25 mouse cellular contexts compared by ENCODE assay signal in genomic region chr1:72497609-72498008, GRCm38 (mm10). TPM values are rescaled to one million over a fixed set of nuclear protein-coding genes. Genes with fewer than 3 reads are reported as not detected.
DNase-seq lines count a peak whose midpoint lies in the region; ATAC-seq lines count a peak whose summit lies in the region.
"Had no signal": no experiment of that assay in that cellular context is flagged by ENCODE, and none has a peak within 500 bp of the region (broad histone marks: within the 10 kb centered on the region; RNA-seq: fewer than 3 reads in every experiment).

No protein-coding gene starts in this region.

- peak; percentile 75 for ATAC-seq in megakaryocyte progenitor cell, adult 5-6 weeks (replicated peaks; ENCODE audit: poor library complexity)
- no peak for ATAC-seq in kidney, embryonic 16.5 days (ENCODE audit: low FRiP score, low TSS enrichment)
- ATAC-seq: forebrain, embryonic 15.5 days; inflammation-experienced regulatory T-cells, adult 6 months; midbrain, embryonic 16.5 days had no signal

- intact Hi-C loops in heart, postnatal 10 days (cut with DNase I), result no loop called here

- no peak overlapping the region for H3K27ac ChIP-seq in kidney, embryonic 16.5 days (ENCODE audit: low read length)
- H3K27ac ChIP-seq: forebrain, embryonic 15.5 days; heart, adult 2 months; hindbrain, embryonic 13.5 days; limb, embryonic 13.5 days; liver, embryonic 13.5 days; midbrain, embryonic 10.5 days; stomach, embryonic 15.5 days had no signal

- H3K4me1 ChIP-seq in kidney, embryonic 16.5 days (ENCODE audit: insufficient read depth, low read length), result no peaks in the 10 kb centered on the region
- H3K4me1 ChIP-seq: forebrain, embryonic 15.5 days; hindbrain, embryonic 13.5 days; limb, embryonic 13.5 days; liver, embryonic 13.5 days; midbrain, embryonic 10.5 days; stomach, embryonic 15.5 days had no signal

- 91% methylated on average over 5 of the region's 5 CpGs for WGBS in kidney, embryonic 16.5 days

- no peaks in the 10 kb centered on the region for H3K27me3 ChIP-seq in kidney, embryonic 16.5 days (ENCODE audit: insufficient read depth, low read length)
- H3K27me3 ChIP-seq: CH12.LX; forebrain, embryonic 15.5 days; hindbrain, embryonic 13.5 days; limb, embryonic 13.5 days; liver, embryonic 13.5 days; stomach, embryonic 15.5 days had no signal

- DNase-seq in heart, adult 11 months, result peak; percentile 58
- DNase-seq in heart, postnatal 10 days, result no peak
- peak; percentile 70 for DNase-seq in gonadal fat pad, adult 2 months (ENCODE audit: low read depth)
- DNase-seq in lung, postnatal 10 days, result peak; percentile 18
- no peak for DNase-seq in urinary bladder, postnatal 4 days (ENCODE audit: low spot score in 2 of 2)
- DNase-seq: B cell, adult 2 months; cerebellum, adult 8-10 months; heart, adult 2 months; heart, postnatal 36 days; kidney, adult 2 months; kidney, postnatal 10 days; liver, embryonic 13.5 days; thymus, postnatal 25 days had no signal

- no peaks in the 10 kb centered on the region for H3K9me3 ChIP-seq in kidney, embryonic 16.5 days (ENCODE audit: low read length)
- H3K9me3 ChIP-seq: forebrain, embryonic 15.5 days; G1E; hindbrain, embryonic 13.5 days; limb, embryonic 13.5 days; liver, embryonic 13.5 days; midbrain, embryonic 10.5 days; stomach, embryonic 15.5 days had no signal

- no peaks in the 10 kb centered on the region for H3K36me3 ChIP-seq in kidney, embryonic 16.5 days (ENCODE audit: insufficient read depth, low read length)
- H3K36me3 ChIP-seq: forebrain, embryonic 15.5 days; G1E; hindbrain, embryonic 13.5 days; limb, embryonic 13.5 days; liver, embryonic 13.5 days; midbrain, embryonic 10.5 days; stomach, embryonic 15.5 days had no signal

- H3K4me3 ChIP-seq in kidney, embryonic 16.5 days (ENCODE audit: low read length), result no peak overlapping the region
- H3K4me3 ChIP-seq: forebrain, embryonic 15.5 days; heart, adult 2 months; hindbrain, embryonic 13.5 days; limb, embryonic 13.5 days; liver, embryonic 13.5 days; midbrain, embryonic 10.5 days; stomach, embryonic 15.5 days had no signal

- no peak overlapping the region for H3K4me2 ChIP-seq in kidney, embryonic 16.5 days (replicated peaks; ENCODE audit: low read depth, low read length)
- H3K4me2 ChIP-seq: forebrain, embryonic 15.5 days; hindbrain, embryonic 13.5 days; limb, embryonic 13.5 days; liver, embryonic 13.5 days; stomach, embryonic 15.5 days had no signal

- no peak overlapping the region for H3K9ac ChIP-seq in kidney, embryonic 16.5 days (replicated peaks; ENCODE audit: low read length)
- H3K9ac ChIP-seq: forebrain, embryonic 15.5 days; hindbrain, embryonic 13.5 days; limb, embryonic 13.5 days; liver, embryonic 13.5 days; stomach, embryonic 15.5 days had no signal

RNA-seq across cellular contexts. Expression of gene March4, which starts 39.1 kb away (rescaled TPM):
- total RNA-seq in heart, postnatal 10 days (2021), result not detected
- 0.01 and 0.13 TPM in 2 replicates for polyA plus RNA-seq in gonadal fat pad, adult 2 months (2012; rRNA removed)
- 0.02 TPM in 1 of 2 replicates, not detected in the other for total RNA-seq in megakaryocyte progenitor cell, adult 5-6 weeks (2015)
- total RNA-seq in megakaryocyte progenitor cell, adult 5-6 weeks (2017), result 0.12 TPM in 1 of 2 replicates, not detected in the other
- polyA plus RNA-seq in kidney, embryonic 16.5 days (2015; fragmentation: Nextera tagmentation; extraction: Ambion mirVana), result 0.04 and 0.10 TPM in 2 replicates
- total RNA-seq: heart, adult 2 months; heart, postnatal 36 days; neutrophil, adult 5-6 weeks had no signal
- polyA plus RNA-seq: G1E; inflammation-experienced regulatory T-cells, adult 6 months; limb, embryonic 13.5 days; liver, embryonic 13.5 days had no signal

Comparison
In these comparisons a context has a peak if more than half of its experiments do, and no peak if none do; other contexts are left out.
1. DNase-seq: peak in heart, adult 11 months (single experiment), gonadal fat pad, adult 2 months (single experiment) and lung, postnatal 10 days (single experiment); none in heart, postnatal 10 days (0 of 2) and urinary bladder, postnatal 4 days (0 of 2).